Mouse (Mus musculus): ENCODE measurements at regions not wholly inside any gene's neighbourhood (a gene's known extent, or its start where the extent isn't known, plus 50 kb on each side); places are given as distances from the start of the nearest gene placed in this dataset.

DNA sequence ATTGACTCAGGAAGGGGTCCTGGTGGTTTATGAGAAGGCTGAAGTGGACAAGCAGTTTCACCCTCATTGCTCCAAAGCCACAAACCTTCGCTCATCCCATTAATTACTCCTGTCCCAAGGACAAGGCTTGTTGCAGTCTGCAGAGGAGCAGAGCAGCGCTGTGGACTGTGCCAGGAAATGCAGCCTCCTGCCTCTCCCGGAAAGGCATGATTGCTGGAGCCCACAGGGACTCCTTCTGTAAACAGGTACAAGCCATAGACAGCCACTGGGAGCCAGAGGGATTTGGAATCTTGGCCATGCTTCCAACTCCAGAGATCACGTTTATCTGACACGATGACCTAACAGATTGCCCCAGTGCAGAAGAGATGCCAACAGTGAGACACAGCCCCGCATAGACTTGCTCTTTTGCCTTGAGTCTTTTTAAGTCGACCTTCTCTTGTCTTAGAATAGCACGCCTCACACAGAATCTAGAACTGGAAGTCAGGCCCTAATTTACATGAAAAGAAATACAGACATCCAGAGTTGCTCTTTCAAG lies 275.6 kb upstream of the Nfe2l3 start:
- 65% methylated on average over 8 of the region's 8 CpGs for WGBS
- Histone ChIP-seq H3K36me3 (ENCODE audit: control insufficient read depth, insufficient read depth, low read length) (no peaks in the 10 kb centered on the region), H3K4me3 (ENCODE audit: insufficient read depth, low read depth, low read length) (no peak overlapping the region), H3K27me3 (ENCODE audit: control insufficient read depth, insufficient read depth, low read length) (no peaks in the 10 kb centered on the region), H3K79me2 (ENCODE audit: control insufficient read depth, insufficient read depth, low read length) (no peaks in the 10 kb centered on the region), H3K9ac (ENCODE audit: low read depth, low read length) (no peak overlapping the region), H3K27ac (replicated peaks; ENCODE audit: insufficient read depth, low read depth, low read length) (no peak overlapping the region), H3K4me1 (ENCODE audit: control insufficient read depth, insufficient read depth, low read length) (no peaks in the 10 kb centered on the region)
- DNase-seq (ENCODE audit: extremely low read depth, low read depth, low spot score), result no peak
- no peak for TF ChIP-seq CTCF (IDR thresholded peaks at IDR 0.05; ENCODE audit: low read depth, low read length)
- no peak for TF ChIP-seq POLR2A (IDR thresholded peaks at IDR 0.05; ENCODE audit: extremely low read depth, insufficient read depth, low read length)

DNA sequence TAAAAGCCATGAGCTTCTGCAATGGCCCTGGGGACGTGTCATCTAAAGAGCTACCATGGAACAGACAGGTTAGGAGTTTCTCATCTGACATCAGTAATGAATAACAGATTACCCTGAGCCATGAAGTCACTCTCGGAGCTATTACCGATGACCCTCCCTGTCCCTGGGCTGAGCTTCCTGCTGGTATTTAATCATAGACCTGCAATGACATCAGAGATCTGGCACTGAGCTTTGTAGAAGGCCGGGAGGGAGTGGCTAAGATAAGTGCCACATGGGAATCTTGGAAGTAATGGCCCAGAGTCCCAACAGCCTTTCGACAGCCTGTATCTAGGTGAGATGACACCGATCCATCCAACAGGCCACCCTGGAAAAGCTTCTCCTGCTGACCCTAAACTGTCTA lies 271.3 kb upstream of the Nfe2l3 start:
- Histone ChIP-seq H3K4me3 (ENCODE audit: insufficient read depth, low read depth, low read length) (no peak overlapping the region), H3K79me2 (ENCODE audit: control insufficient read depth, insufficient read depth, low read length) (no peaks in the 10 kb centered on the region), H3K27me3 (ENCODE audit: control insufficient read depth, insufficient read depth, low read length) (0 out of 2 replicates have a peak, but pooled peaks cover 3% of the 10 kb centered on the region), H3K27ac (replicated peaks; ENCODE audit: insufficient read depth, low read depth, low read length) (no peak overlapping the region), H3K36me3 (ENCODE audit: control insufficient read depth, insufficient read depth, low read length) (no peaks in the 10 kb centered on the region), H3K9ac (ENCODE audit: low read depth, low read length) (no peak overlapping the region), H3K4me1 (ENCODE audit: control insufficient read depth, insufficient read depth, low read length) (no peaks in the 10 kb centered on the region)
- no peak for DNase-seq (ENCODE audit: extremely low read depth, low read depth, low spot score)
- TF ChIP-seq POLR2A (IDR thresholded peaks at IDR 0.05; ENCODE audit: extremely low read depth, insufficient read depth, low read length), result no peak
- no peak for TF ChIP-seq CTCF (IDR thresholded peaks at IDR 0.05; ENCODE audit: low read depth, low read length)
- WGBS, result 75% methylated on average over 6 of the region's 6 CpGs

DNA sequence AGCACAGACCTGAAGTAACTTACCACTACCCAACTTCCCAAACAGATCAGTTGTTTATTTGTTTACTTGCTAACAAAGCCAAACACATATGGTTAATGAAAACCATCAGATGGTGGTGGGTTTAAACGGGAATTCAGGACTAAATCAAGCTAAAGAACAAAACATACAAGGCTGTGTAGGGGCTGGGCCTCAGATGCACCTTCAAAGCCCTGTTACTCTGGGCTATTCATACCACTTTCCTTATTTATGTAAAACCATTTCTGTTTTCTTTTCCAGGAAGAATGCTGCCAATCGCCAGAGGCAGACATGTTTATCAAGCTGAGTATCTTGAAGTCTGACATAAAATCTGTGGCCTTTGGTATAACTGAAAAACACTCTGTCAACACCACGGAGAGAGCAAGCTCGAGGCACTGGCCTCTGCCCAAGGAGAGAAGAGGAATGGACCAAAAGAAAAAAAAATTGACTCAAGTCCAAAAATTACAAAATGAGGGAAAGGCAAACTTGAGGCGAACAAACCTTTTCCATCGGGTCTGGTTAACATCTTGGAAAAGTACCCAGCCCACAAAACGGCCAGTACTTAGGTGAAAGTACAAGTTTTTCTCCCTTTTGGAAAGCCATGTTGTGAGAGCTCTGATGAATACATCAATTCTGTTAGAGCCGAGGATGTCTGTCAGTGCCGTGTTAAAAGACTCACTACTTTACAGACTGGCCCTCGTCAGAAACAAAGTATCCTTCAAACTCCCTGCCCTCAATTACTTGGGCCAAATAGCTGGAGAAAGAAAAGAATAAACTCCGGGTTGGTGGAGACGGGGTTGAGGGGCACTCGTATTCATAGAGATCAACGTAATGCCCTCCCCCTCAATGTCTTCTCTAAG lies 270.0 kb upstream of the Nfe2l3 start:
- Histone ChIP-seq H3K36me3 (ENCODE audit: control insufficient read depth, insufficient read depth, low read length) (no peaks in the 10 kb centered on the region), H3K79me2 (ENCODE audit: control insufficient read depth, insufficient read depth, low read length) (no peaks in the 10 kb centered on the region), H3K4me3 (ENCODE audit: insufficient read depth, low read depth, low read length) (no peak overlapping the region), H3K27me3 (ENCODE audit: control insufficient read depth, insufficient read depth, low read length) (peaks cover 3% of the 10 kb centered on the region; the same call in 1 of the 2 replicates), H3K4me1 (ENCODE audit: control insufficient read depth, insufficient read depth, low read length) (no peaks in the 10 kb centered on the region), H3K27ac (replicated peaks; ENCODE audit: insufficient read depth, low read depth, low read length) (no peak overlapping the region), H3K9ac (ENCODE audit: low read depth, low read length) (no peak overlapping the region)
- TF ChIP-seq CTCF (IDR thresholded peaks at IDR 0.05; ENCODE audit: low read depth, low read length) (no peak), POLR2A (IDR thresholded peaks at IDR 0.05; ENCODE audit: extremely low read depth, insufficient read depth, low read length) (no peak)
- WGBS, result 75% methylated on average over 14 of the region's 14 CpGs
- DNase-seq (ENCODE audit: extremely low read depth, low read depth, low spot score), result no peak

DNA sequence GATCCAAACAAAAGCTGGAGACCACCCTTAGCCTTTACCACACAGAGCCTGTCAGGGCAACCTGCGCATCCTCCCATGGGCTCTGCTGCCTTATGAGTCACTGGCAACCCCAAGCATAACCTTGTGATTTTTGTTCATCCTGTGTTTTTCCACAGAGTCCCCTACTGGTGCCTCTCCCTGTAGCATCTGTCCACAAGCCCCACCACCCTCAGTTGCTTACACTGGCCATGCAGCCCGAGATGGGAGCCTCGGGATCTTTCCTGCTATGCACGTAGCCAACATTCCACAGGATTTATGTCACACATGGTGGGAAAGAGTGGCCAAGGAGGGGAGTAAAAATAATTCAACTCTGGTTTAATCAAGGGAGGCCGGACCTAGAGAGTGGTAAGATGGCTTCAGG lies 269.2 kb upstream of the Nfe2l3 start:
- Histone ChIP-seq H3K27ac (replicated peaks; ENCODE audit: insufficient read depth, low read depth, low read length) (no peak overlapping the region), H3K4me1 (ENCODE audit: control insufficient read depth, insufficient read depth, low read length) (no peaks in the 10 kb centered on the region), H3K4me3 (ENCODE audit: insufficient read depth, low read depth, low read length) (no peak overlapping the region), H3K9ac (ENCODE audit: low read depth, low read length) (no peak overlapping the region), H3K27me3 (ENCODE audit: control insufficient read depth, insufficient read depth, low read length) (peaks cover 3% of the 10 kb centered on the region; the same call in 1 of the 2 replicates), H3K36me3 (ENCODE audit: control insufficient read depth, insufficient read depth, low read length) (no peaks in the 10 kb centered on the region), H3K79me2 (ENCODE audit: control insufficient read depth, insufficient read depth, low read length) (no peaks in the 10 kb centered on the region)
- WGBS, result 74% methylated on average over 5 of the region's 5 CpGs
- no peak for TF ChIP-seq POLR2A (IDR thresholded peaks at IDR 0.05; ENCODE audit: extremely low read depth, insufficient read depth, low read length)
- TF ChIP-seq CTCF (IDR thresholded peaks at IDR 0.05; ENCODE audit: low read depth, low read length), result no peak
- DNase-seq (ENCODE audit: extremely low read depth, low read depth, low spot score), result no peak

DNA sequence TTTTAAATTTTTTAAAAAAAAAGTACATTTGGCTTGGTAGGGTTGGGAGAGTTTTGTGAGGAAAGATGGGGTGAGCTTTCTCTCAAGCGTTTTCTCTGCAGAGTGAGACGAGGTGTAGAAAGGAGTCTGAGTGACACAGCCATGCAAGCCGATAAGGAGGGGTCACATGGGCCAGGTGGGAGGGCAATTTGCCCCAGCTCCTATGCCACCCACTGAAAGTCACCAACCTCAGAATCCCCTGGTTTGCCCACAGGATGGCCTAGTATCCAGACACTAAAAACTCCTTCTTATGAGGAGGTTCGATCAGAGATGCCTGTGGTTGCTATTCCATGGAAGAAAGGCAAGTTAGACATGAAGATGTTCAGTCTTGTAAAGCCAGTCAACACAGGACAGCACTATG lies 268.6 kb upstream of the Nfe2l3 start:
- 77% methylated on average over 4 of the region's 4 CpGs for WGBS

DNA sequence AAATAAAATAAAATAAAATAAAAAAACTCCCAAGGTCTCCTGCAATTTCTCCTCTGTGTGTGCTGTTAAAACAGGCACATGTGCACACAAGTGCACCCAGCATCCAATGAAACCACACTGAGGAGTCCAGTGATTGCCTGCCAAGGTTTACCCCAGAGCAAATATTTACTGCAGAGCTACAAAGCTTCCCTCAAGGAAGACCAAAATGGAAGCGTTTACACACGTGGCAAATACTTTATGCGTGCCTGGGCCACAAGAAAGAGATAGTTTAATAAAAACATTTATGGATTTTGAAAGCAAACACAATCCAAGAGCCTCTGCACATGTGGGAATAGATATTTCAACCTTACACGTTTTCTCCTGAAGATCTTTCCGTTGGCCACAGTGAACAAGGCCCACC lies 265.4 kb upstream of the Nfe2l3 start:
- peaks cover 15% of the 10 kb centered on the region; the same call in 1 of the 2 replicates for H3K27me3 ChIP-seq (ENCODE audit: control insufficient read depth, insufficient read depth, low read length)
- no peak for DNase-seq (ENCODE audit: extremely low read depth, low read depth, low spot score)
- no peaks in the 10 kb centered on the region for H3K79me2 ChIP-seq (ENCODE audit: control insufficient read depth, insufficient read depth, low read length)
- no peaks in the 10 kb centered on the region; the same call in 1 of the 2 replicates for H3K4me1 ChIP-seq (ENCODE audit: control insufficient read depth, insufficient read depth, low read length)
- WGBS, result 41% methylated on average over 5 of the region's 5 CpGs
- TF ChIP-seq POLR2A (IDR thresholded peaks at IDR 0.05; ENCODE audit: extremely low read depth, insufficient read depth, low read length) (no peak), CTCF (IDR thresholded peaks at IDR 0.05; ENCODE audit: low read depth, low read length) (no peak)
- H3K9ac ChIP-seq (ENCODE audit: low read depth, low read length), result no peak overlapping the region
- H3K27ac ChIP-seq (replicated peaks; ENCODE audit: insufficient read depth, low read depth, low read length), result no peak overlapping the region
- H3K36me3 ChIP-seq (ENCODE audit: control insufficient read depth, insufficient read depth, low read length), result no peaks in the 10 kb centered on the region
- no peak overlapping the region for H3K4me3 ChIP-seq (ENCODE audit: insufficient read depth, low read depth, low read length)

More for the DNA sequence above, 268.6 kb upstream of the Nfe2l3 start:
- Histone ChIP-seq H3K36me3 (ENCODE audit: control insufficient read depth, insufficient read depth, low read length) (no peaks in the 10 kb centered on the region), H3K27ac (replicated peaks; ENCODE audit: insufficient read depth, low read depth, low read length) (no peak overlapping the region), H3K4me1 (ENCODE audit: control insufficient read depth, insufficient read depth, low read length) (no peaks in the 10 kb centered on the region), H3K4me3 (ENCODE audit: insufficient read depth, low read depth, low read length) (no peak overlapping the region), H3K27me3 (ENCODE audit: control insufficient read depth, insufficient read depth, low read length) (peaks cover 6% of the 10 kb centered on the region; the same call in 1 of the 2 replicates), H3K9ac (ENCODE audit: low read depth, low read length) (no peak overlapping the region), H3K79me2 (ENCODE audit: control insufficient read depth, insufficient read depth, low read length) (no peaks in the 10 kb centered on the region)
- TF ChIP-seq CTCF (IDR thresholded peaks at IDR 0.05; ENCODE audit: low read depth, low read length) (no peak), POLR2A (IDR thresholded peaks at IDR 0.05; ENCODE audit: extremely low read depth, insufficient read depth, low read length) (no peak)
- DNase-seq (ENCODE audit: extremely low read depth, low read depth, low spot score), result no peak
